Mouse (Mus musculus) spleen, postnatal 36 days (tissue): Measurements from ENCODE around the gene Gm9774.

Experiments used
- DNase-seq, 2 experiments: peaks; one replicate each; pipeline ENCODE4 v3.0.0; 2022; ENCODE audit warnings: low spot score in 2 of 2, mixed read lengths in 1 of 2

Gene Gm9774

DNA sequence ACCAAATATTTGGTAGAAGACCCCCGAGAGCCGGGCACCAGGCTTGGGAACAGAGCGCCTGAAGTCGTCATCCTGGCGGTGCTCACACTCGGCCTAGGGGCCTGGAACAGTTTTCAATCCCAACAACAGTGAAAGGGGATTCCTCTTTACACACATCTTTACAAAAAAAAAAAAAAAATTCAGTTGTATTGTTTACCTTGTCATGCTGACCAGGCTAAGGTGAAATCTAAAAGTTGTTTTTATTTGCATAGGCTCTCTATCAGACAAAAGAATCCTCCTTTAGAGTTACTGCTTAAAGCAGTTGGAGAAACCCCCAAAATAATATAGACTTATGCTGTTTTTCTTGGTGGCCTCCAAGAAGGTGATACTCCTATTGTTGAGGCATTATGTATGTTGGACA is at the start of gene Gm9774:
Gene Gm9774, minus strand, starts transcription at position 101 of the 400 bp plus-strand sequence.
- DNase-seq: no peak

DNA sequence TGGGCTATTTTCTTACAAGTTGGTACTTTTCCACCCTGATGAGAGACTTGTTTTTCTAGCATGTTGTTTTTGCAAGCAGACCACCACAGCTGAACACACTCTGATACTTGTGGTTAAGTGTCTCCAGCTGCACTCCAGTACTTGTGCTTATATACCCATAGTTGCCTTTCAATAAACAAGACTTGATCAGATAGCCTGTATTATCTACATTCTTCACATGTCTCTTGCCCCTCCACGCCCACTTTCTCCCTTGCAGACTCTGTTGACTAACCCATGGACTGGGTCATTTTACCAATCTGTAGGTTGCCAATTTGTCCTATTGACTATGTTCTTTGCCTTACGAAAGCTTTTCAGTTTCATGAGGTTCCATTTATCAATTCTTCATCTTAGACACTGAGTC is 40.9 kb upstream of the Gm9774 start:
- DNase-seq: no peak

DNA sequence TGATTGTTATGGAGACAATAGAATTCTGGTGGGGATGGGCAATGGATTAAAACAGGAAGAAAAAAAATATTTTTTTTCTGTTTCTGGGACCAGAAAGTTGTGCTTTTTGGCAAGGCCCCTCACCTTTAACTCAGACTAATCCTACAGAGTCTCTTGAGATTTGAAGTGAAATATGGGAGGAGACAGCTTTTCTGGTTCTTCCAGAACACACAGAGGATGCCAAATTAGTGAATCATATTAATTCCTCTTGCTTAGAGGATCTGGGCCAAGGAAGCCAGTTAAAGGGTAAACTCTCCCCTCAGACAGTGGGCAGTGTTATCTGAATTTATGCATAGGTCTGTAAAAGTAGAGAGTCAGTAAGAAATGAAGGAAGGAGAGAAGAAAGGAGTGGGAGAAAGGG is 38.2 kb upstream of the Gm9774 start:
- DNase-seq: no peak

DNA sequence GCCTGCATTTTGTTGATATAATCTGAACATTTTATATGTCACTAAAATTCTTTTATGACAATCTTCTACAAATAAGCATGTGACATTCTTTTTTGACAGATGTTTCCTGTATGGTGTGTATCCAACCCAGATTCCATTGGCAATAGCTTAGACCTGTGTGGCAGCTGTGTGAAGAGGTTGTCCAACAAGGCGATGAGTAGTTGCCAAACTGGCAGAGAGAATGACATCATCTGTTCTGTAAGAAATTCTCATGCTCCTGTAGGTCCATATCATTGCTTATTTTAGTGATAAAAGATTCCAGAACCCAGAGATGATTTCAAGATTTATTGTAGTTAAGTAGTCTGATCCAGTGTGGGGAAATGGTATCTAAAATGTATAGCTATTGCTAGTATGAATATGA is 37.4 kb upstream of the Gm9774 start:
- no peak for DNase-seq

DNA sequence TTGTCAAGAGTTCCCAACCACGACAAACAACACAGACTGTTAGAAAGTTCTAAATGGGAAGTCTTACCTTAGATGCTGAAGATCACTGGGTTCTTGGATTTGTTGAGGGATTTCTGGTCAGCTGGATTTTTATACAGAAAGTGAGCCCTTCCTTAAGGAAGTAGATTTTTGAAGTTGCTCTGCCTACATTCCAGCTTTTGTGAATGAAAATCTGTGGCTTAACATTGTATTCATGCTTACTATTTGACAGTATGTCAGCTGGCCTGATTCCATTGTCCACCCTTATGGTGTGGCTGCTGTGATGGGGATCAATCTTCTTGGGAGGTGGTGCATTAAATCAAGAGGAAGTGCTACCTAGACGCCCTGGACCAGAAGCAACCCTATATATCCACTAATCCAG is 29.4 kb upstream of the Gm9774 start, which contains the start of gene Sprr3:
Gene Sprr3, minus strand, starts transcription at position 101 of the 400 bp plus-strand sequence.
- DNase-seq: no peak

DNA sequence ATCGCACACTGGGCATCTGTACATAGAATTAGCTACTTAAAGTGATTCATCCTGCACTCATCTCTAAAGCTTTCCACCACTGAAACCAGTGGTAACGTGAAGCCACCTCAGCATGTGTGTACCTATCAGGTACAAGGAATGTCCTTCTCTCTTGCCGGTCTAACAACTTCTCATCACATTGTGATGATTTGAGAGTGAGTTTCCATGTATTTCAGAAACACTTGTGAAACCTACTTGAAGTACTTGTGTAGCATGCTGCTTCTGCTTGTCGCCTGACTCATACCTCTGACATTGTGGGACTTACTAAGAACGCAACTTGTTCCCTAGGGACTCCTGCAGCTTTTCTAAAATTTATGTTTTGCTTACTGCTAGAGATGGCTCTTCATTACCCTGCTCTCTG is 25.9 kb upstream of the Gm9774 start:
- no peak for DNase-seq

DNA sequence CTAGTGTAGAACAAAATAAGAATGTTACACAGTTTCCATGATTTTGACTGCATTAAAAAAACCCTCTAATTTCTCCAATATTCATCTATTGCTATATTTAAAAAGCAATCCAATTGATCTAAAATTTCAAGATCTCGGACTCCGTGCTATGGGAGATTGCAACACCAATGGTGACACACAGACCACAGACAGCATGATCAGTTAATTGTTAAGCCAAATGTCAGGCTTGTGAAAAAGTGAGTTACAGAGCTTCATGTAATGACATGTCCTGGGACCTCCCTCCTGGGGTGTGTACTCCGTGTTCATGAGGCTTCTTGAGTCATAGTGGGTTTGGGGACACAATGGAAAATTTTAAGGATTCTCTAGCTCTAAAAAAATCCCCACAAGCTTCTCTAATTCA is 11.0 kb upstream of the Gm9774 start:
- no peak for DNase-seq

DNA sequence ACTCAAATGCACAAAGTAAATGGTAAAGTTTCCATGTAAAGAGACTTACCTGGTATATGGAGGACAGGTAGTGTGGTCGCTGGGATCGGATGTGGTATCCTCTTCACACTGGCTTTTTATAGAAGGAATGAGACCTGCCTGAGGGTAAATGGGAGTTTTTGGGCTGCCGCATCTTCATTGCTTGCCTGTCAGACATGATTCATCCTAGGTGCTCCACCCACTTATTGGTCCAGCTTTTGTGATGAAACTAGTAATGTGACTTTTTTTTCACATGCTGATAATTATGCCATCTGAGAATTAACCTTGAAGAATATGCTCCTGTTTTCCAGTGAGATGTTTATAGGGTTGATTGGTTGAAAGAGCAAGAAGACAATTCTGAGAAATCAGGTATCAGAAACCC is 9.5 kb upstream of the Gm9774 start, which contains the start of gene Sprr1b:
Gene Sprr1b, minus strand, starts transcription at position 101 of the 400 bp plus-strand sequence.
- DNase-seq: no peak

DNA sequence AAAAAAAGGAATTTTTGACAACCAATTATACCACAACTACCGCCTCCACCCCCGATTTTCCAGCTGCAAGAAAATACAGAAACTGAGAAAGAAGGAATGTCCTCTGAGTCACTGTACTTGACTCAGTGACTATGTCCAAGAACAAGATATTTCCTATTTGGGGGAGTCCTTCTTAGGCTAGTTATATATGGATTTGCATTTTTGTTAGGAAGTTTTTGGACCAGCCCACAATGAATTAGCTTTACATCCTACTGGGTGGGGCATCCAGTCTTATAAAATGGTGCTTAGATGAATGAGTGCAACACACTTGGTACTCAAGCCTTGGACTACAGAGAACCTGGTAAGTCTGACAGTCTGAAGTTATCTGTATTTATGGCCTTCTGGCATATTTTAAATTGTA is 3.1 kb upstream of the Gm9774 start, which contains the start of gene Sprr2k:
Gene Sprr2k, plus strand, starts transcription at position 301 of the 400 bp plus-strand sequence.
- no peak for DNase-seq

DNA sequence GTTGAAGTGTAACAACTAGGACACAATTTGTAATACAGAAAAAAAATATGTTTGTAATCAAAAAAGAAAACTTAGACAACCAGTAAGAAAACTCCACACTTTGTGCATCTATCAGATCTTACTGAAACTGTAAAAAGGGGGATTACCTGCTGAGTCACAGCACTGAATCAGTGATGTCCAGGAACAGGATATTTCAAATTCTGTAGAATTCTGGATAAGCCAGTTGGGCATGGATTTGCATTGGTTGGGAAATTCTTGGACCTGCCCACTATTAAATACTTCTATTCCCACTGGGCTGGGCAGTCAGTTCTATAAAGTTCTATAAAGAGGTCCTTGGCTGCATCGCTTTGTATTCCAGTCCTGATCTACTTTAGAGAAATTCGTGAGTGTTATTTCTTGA is 11.4 kb downstream of the Gm9774 start, which contains the start of gene Sprr2j-ps:
Gene Sprr2j-ps, plus strand, starts transcription at position 301 of the 400 bp plus-strand sequence.
- no peak for DNase-seq

DNA sequence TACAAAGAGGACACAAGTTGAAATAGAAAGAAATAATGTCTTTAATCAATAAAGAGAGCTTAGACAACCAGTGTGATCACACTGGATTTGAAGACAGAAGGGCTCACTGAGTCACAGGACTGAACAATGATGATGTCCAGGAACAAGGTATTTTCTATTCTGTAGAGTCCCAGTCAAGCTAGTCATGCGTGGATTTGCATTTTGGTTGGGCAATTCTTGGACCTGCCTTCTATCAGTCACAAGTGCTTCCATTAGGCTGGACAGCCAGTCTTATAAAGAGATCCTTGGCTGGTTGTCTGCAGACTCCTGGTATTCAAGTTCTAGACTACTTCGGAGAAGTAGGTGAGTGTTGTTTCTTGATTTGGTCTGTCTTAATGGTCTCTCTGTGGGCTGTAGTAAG is 21.5 kb downstream of the Gm9774 start, which contains the start of gene Sprr2i:
Gene Sprr2i, plus strand, starts transcription at position 301 of the 400 bp plus-strand sequence.
- no peak for DNase-seq

DNA sequence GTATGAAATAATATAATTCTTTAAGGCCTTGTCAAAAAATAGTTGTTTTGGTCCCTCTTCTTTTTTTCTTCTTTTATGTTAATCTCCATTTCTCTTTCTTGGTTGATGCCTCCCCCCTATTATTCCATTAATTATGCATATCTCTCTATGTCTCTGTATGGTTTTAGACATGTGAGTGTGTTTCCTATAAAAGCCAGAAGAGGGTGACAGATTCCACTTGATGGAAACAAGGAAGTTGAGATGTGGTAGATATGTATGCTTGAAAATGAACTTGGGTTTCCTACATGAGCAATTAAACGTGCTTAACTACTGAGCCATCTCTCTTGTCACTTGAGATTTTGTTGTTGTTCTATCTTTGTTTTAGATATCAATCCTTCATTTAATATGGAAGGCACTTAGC is 34.9 kb downstream of the Gm9774 start:
- no peak for DNase-seq

DNA sequence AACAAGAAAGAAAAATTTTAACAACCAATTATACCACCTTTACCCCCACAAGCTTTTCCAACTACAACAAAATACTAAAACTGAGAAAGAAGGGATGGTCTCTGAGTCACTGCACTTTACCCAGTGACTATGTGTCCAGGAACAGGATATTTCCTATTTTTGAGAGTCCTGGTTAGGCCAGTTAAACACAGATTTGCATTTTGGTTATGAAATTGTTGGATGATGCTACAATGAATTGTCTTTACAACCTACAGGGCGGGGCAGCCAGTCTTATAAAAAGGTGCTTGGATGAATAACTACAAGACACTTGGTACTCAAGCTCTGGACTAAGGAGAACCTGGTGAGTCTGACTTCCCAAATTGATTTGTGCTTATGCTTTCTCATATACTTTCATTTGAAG is 43.8 kb downstream of the Gm9774 start, which contains the start of gene Sprr2h:
Gene Sprr2h, plus strand, starts transcription at position 301 of the 400 bp plus-strand sequence.
- no peak for DNase-seq
